Mouse (Mus musculus) brain, embryonic 14.5 days (tissue): ENCODE data around the gene Gm49373. TPM values are rescaled to one million over a fixed set of nuclear protein-coding genes. Genes with fewer than 3 reads are reported as not detected.

Experiments used
- DNase-seq: peaks from one replicate; pipeline ENCODE4 v3.0.0-alpha.2; 2011; ENCODE audit warnings: low read depth
- CTCF ChIP-seq: fragments of 200-500 bp; IDR thresholded peaks from 2 replicates; pipeline ENCODE4 v1.5.1; 2012; ENCODE audit warnings: inconsistent platforms, mild to moderate bottlenecking, moderate library complexity, borderline replicate concordance; ENCODE audit not compliant: insufficient read depth, insufficient read length; ENCODE audit errors: extremely low read depth
- POLR2A ChIP-seq: fragments of 200-500 bp; IDR thresholded peaks from 2 replicates; pipeline ENCODE4 v1.6.1; 2012; ENCODE audit warnings: mild to moderate bottlenecking, inconsistent platforms, borderline replicate concordance; ENCODE audit not compliant: poor library complexity, insufficient read depth, insufficient read length, severe bottlenecking; ENCODE audit errors: extremely low read depth
- polyA plus RNA-seq: library from polyadenylated mRNA; depleted of rRNA; stranded (reverse); fragments of >200 nt; gene quantifications from 2 replicates; pipeline ENCODE4 v1.2.3, GENCODE M21; 2012; rRNA removed

Gene Gm49373
- polyA plus RNA-seq, 1 experiment: 3.0 TPM

DNA sequence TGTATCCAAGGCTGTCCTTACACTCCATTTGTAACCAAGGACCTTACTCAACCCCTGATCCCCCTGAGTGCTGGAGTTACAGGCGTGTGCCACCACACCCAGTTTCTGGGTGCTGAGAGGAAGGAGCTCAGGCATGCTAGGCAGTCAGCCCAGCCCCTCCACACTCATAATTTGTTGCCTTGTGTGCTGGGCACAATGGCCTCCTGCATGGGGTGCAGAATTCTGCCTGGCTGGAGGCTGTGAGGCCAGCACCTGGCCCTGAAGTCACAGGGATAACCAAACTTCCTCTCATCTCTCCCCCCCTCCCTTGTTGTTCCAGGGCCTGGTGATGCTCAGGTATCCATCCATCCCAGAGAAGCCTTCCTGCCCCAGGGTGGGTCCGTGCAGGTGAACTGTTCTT, 54.3 kb downstream of the Gm49373 start:
- TF ChIP-seq POLR2A: no peak
- TF ChIP-seq CTCF: no peak
- DNase-seq: no peak

DNA sequence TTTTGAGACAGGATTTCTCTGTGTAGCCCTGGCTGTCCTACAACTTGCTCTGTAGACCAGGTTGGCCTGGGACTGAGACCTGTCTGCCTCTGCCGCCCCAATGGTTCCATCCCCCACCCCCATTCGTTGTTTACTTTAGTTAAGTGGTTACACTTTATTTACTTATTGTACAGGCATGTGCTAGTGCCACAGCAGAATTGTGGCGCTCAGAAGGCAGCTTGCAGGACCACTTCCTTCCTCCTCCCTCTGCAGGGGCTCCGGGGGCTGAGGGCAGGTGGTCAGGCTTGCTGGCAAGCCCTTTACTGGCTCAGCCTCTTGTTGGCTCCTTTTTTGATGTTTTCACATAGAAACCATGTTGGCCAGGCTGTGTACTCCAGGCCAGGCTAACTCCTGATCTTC, 55.7 kb downstream of the Gm49373 start:
- TF ChIP-seq CTCF (no peak), POLR2A (no peak)

DNA sequence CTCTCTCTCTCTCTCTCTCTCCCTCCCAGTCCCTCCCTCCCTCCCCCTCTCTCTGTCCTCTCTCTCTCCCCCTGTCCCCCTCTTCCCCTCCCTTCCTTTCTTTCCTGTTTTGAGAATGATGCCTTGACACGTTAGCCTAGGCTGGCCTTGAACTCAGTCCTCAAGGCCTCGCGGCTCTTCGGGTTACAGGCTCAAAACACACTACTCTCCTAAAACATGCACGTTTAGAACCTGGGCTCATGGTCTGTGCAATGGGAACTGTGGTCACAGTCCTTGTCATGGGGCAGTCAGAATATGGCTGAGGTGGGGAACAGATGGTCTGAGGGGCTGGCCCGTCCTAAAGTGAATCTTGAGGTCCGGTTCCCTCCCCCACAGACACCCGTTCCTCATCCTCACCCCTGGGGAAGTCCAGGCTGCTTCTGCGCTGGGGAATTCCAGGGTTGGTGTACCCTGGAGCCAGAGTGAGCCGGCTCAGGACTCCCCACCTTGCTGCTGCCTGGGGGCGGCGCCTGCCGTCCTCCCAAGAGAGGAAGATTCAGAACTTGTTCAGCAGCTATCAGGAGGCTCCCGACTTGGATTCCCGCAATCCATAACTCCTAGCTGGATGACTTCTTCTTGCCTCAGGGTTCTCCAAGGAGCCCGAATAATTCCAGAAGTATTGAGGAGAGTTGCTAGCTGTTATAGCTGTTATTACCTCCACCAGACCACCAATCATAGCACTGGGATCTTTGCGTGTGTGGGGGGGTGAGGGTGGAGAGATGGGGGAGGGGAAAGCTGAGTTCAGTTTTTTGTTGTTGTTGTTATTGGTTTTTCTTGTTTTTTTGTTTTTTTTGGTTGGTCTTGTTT, 56.3 kb downstream of the Gm49373 start:
- TF ChIP-seq CTCF (no peak), POLR2A (no peak)
- no peak for DNase-seq

More for the DNA sequence above, 55.7 kb downstream of the Gm49373 start:
- DNase-seq: no peak

DNA sequence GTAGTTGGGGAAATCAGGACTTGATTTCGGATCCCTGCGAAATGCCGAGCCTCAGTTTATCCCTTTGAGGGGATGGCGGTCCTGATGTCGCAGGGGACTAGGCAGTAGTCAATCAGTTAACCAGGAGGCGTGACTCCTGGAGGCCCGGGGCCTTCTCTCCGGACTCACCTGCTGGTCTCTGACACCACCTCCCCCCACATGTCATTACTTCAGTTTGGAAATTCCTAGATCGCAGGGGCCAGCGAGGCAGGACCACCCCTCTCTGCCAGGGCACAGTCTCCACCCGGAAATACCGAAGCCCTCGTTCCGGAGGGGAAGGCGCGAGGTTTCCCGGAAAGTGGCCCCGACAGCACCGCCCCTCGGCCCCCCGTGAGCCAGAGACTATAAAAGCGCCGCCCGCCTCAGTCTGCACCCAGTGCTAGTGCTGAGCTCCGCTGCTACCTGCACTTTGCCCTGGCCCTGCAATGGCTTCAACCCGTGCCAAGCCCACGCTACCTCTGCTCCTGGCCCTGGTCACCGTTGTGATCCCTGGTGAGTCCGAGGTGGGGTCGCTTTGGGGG, 57.2 kb downstream of the Gm49373 start, which contains the start of gene Icam1:
Gene Icam1, plus strand, starts transcription at position 415 of the 560 bp plus-strand sequence.
- no peak for DNase-seq
- TF ChIP-seq POLR2A: no peak

DNA sequence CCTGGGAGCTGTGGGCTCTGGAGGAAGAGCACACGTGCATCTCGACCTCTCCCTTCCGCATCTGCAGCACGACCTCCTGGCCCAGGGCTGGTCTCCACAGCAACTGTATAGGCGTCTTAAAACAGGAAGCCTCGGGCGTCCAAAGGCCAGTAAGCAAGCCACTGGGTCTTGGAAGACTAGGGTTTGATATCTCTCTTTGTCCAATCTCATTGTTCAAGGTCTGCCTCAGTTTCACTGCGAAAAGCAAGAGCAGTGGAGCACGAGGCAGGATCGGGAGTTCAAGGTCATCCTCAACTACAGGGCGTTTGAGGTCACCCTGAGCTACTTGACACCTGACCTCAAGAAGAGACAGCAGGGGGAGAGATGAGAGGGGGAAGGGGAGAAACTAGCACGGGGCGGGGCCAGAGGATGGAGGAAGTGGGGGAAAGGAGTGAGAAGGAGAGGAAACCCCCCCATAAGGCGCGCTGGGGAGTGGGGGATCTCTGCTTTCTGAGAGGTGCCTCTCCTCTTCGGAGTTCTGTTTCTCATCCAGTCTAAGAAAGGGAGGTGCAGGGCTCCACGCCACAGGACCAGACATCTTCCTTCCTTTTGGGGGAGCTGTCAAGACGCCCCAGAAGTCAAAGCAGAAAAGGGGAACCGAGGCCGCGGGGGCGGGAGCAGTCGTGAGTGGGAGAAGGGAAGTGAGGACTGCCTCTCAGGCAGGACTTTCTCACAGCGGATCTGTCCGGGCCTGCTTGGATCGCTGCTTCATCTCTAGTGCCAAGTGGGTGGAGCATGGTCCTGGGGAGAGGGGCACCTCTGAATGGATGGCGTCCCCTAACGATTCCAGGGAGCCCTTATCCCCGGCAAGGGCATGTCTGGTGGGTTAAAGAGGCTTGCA, 58.0 kb downstream of the Gm49373 start:
- DNase-seq: no peak
- no peak for TF ChIP-seq CTCF
- no peak for TF ChIP-seq POLR2A

Other genes starting within 250 kb of the Gm49373 start
- 6.6 and 8.7 TPM in 2 replicates for gene A230050P20Rik, start 204.5 kb downstream of the Gm49373 start, polyA plus RNA-seq
- gene Angptl6, start 193.4 kb downstream of the Gm49373 start, polyA plus RNA-seq: 11.7 and 13.9 TPM in 2 replicates
- gene Ppan, start 184.9 kb downstream of the Gm49373 start, polyA plus RNA-seq: 73.8 and 96.8 TPM in 2 replicates
- 144 and 152 TPM in 2 replicates for gene Eif3g, start 174.5 kb downstream of the Gm49373 start, polyA plus RNA-seq
- 90.1 and 103 TPM in 2 replicates for gene Dnmt1, start 113.2 kb downstream of the Gm49373 start, polyA plus RNA-seq
- 4.7 and 6.0 TPM in 2 replicates for gene S1pr2, start 96.3 kb downstream of the Gm49373 start, polyA plus RNA-seq
- gene Mrpl4, start 70.4 kb downstream of the Gm49373 start, polyA plus RNA-seq: 81.1 and 85.4 TPM in 2 replicates
- 3.0 and 3.9 TPM in 2 replicates for gene Icam1, start 57.1 kb downstream of the Gm49373 start, polyA plus RNA-seq
- 0.08 and 0.13 TPM in 2 replicates for gene Icam4, start 43.7 kb downstream of the Gm49373 start, polyA plus RNA-seq
- 1.0 and 1.5 TPM in 2 replicates for gene Icam5, start 41.0 kb downstream of the Gm49373 start, polyA plus RNA-seq
- gene Zglp1, start 6.0 kb downstream of the Gm49373 start, polyA plus RNA-seq: 1.3 and 2.1 TPM in 2 replicates
- 68.4 and 86.0 TPM in 2 replicates for gene Fdx1l, start 518 bp upstream of the Gm49373 start, polyA plus RNA-seq
- 4.8 and 5.6 TPM in 2 replicates for gene Gm38431, start 18.9 kb upstream of the Gm49373 start, polyA plus RNA-seq
- 65.6 and 70.2 TPM in 2 replicates for gene Raver1, start 18.9 kb upstream of the Gm49373 start, polyA plus RNA-seq
- 16.2 and 20.0 TPM in 2 replicates for gene Tyk2, start 58.1 kb upstream of the Gm49373 start, polyA plus RNA-seq
- 141 and 182 TPM in 2 replicates for gene Cdc37, start 76.9 kb upstream of the Gm49373 start, polyA plus RNA-seq
- 16.3 and 23.4 TPM in 2 replicates for gene Pde4a, start 92.6 kb upstream of the Gm49373 start, polyA plus RNA-seq
- 58.7 and 59.7 TPM in 2 replicates for gene Keap1, start 166.3 kb upstream of the Gm49373 start, polyA plus RNA-seq
- gene S1pr5, start 175.3 kb upstream of the Gm49373 start, polyA plus RNA-seq: 2.2 and 2.5 TPM in 2 replicates
- gene Atg4d, start 192.2 kb upstream of the Gm49373 start, polyA plus RNA-seq: 38.1 and 45.9 TPM in 2 replicates
- 32.9 and 36.3 TPM in 2 replicates for gene Kri1, start 214.9 kb upstream of the Gm49373 start, polyA plus RNA-seq
- 70.4 and 84.9 TPM in 2 replicates for gene Cdkn2d, start 218.3 kb upstream of the Gm49373 start, polyA plus RNA-seq
- 2.4 and 2.9 TPM in 2 replicates for gene Ap1m2, start 239.2 kb upstream of the Gm49373 start, polyA plus RNA-seq
- 70.1 and 75.6 TPM in 2 replicates for gene Slc44a2, start 247.6 kb upstream of the Gm49373 start, polyA plus RNA-seq